Mouse (Mus musculus) cerebellum, postnatal 25 days (tissue): Measurements from ENCODE around the gene Rbfox1.
A peak's percentile ranks its signal among the peaks of the same experiment; 100 is the strongest.

Source experiments
- DNase-seq, 2 experiments: peaks; one replicate each; pipeline ENCODE4 v3.0.0; 2021; ENCODE audit warnings: mixed read lengths in 2 of 2

Rbfox1 gene

DNA sequence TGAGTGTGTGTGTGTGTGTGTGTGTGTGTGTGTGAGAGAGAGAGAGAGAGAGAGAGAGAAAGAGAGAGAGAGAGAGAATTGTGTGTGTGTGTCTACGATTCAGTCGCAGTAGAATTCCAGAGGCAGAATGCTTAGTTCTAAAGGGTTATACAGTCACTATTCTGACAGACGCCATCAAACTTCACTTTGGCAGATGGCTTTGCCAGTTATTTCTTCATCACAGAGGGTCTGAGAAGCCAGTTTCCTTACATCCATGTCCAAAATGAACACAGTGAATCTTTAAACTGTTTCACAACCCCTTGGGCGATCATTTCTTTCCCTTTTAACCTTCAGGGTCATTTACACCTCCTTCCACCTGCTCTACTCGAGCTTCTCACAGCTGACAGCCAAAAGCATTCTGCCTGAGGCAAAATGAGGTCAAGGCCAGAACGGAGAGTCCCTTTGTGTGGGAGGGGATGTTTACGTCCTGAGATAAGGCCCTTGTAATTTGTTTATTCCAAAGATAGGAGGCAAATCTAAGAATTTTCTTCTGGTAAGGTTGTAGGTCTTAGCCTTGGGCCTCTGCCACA is 1209.1 kb downstream of the Rbfox1 start:
- DNase-seq: no peak

DNA sequence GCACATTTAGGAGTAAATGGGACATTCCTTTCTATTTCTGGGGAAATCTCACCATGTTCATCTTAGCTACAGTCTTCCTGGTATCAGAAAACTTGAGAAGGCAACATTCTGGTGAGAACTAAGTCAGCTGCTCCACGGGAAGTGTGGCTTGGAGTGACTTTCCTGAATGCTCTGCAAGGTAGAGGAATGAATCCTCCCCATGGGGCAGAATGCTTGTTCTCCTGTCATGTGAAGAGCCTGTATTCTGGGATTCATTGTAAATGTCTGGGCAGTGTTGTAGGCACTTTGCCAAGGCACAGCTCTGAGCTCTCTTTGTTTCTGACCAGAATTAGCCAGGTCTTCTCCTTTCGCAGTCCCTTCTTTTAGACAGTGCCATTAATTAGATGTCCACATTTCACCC is 1211.9 kb downstream of the Rbfox1 start:
- peak; percentile 46 to 58 for DNase-seq

DNA sequence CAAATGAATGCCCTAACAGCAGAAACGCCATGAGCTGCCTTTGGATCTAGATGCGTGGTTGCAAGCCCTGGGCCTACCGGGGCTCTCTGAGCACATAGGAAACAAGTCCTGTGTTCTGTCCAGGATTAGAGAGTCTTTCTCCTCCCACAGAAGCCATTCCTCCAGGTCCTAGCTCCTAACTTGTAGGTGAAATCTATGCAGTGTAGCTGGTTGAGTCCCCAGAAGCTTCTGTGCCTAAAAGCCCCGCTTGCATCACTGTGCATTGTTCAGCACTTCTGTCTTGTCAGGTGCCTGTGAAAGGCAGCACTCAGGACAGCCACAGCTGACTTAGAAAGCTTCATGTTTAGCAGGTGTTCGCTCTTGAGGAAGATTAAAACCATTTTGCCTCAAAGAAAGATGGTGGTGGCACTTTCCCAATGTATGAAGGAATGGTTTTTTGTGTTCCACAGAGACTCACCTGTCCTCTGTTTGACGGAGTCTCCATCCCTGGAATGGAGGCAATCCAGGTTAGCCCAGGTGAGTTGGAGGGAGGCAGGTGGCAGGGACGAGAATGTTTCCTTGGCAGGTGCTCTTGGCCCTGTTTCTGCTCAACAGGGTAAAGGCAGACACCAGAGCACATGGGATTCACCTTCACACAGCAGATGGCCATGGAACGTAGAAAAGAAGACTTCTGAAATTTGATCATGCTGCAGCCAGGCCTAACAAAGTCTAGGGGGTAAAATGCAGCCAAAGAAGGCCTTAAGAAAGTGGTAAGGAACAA is 1213.0 kb downstream of the Rbfox1 start:
- peak; percentile 71 to 74 for DNase-seq

DNA sequence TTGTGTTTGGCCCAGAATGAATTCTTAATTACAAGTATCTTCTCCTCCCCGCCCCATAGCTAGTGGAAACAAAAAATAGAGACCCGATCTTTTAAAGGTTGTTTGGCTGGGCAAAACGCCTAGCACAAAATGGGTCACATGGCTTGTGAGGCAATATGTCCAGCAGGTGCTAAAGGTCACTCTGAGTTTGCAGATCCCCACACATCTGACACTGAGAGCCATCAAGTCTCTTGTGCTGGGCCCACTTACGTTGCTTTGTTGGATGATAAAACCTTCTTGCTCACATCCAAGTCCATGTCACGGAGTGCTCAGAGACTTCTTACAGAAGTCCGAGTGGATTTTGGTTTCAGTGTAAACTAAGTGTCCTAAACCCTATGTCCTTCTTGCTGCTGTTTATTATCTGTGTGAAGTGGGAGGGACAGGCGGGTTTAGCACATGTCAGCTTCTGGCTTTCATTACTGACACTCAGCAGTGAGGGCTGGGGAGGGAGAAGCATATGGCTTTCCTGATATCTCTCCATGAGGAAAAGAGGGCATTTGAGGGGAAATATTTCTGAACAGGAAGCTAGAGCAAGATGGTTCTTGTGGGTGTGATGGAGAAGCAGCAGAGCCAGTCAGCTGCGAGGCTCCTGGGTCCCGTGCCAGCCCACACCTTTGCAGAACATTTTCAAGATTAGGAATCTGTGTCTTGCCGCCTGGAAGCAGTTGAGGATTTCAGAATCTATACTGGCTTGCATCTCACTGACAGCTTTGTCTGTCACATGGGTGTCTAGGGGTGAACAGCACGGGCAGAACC is 1214.5 kb downstream of the Rbfox1 start:
- DNase-seq: peak; percentile 88 to 91

DNA sequence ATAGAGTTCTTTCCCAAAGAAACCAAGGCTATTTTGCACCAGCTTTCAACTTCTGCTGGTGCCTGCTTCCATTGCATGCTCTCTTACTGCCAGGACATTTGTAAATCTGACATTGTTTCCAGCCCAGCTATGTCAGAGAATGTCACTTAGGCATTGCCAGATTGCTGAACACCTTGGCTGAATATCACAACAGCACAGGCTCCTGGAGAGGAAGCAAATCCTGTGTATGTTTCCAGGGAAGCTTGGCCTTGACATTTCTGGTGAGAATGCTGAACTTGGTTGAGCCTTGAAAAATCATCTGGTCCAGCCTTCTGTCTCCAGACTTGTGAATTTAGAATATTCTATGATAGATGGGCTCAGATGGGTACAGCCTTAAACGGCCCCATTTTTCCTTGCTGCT is 1217.3 kb downstream of the Rbfox1 start:
- peak; percentile 49 to 58 for DNase-seq

DNA sequence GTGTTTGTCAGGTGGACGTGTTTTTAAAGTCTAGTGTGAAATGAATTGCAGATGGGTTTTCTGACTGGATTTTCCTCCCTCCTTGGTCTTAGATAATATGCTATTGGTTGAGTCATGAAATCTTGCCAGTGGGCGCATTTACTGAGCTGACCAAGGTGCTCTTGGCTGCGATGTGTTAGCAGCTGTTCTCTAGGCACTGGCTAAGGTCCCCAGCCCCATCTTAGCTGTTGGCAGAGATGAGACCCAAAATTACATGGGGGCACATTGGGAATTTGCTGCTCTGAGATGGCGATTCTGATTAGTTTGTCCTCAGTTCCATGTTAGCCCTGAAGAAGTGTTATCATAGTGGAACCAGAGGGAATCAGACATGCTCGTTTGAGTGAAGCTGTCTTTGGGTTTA is 1218.1 kb downstream of the Rbfox1 start:
- no peak for DNase-seq

DNA sequence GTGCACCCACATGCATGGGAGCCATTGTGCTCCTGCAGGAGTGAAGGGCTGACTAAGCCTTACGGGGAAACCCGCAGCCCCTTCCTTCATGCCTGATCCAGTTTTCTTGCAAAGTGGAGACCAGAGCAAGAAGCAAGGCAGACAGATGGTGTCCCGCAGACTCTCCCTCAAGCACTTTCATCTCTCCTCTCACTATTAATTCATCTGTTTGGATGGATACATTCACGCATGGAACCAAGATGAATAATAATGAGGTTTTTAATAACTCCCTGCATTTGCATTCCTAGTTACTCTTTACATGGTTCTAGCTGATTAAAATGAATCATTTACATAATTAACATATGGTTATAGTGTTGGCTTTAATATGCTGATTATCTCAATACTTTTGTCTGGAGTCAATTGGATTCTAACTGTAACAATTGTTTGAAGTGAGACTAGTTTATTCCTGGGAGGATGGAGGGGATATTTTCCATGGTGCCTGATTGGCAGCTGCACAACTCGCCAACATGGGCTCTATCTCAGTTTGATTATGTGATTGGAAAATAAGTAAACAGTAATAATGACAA is 1221.4 kb downstream of the Rbfox1 start:
- DNase-seq: no peak

DNA sequence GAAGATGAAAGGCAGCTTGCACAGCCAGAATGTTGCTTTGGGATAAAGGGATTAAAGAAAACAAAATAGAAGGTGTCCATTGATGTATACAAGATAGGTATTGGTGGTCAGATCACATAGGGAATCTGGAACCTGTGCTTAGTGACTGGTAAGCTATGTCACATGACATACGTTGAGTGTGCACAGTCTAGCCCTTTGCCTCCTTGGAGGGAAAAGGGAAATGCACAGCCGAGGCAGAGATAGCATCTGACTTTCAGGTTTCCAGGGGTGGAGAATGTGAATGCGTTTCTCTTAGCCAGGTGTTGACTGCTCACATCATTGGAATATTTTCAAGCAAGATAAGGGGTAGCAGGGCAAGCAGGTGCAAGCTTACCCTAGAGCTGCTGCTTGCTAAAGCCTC is 1230.8 kb downstream of the Rbfox1 start:
- no peak for DNase-seq

DNA sequence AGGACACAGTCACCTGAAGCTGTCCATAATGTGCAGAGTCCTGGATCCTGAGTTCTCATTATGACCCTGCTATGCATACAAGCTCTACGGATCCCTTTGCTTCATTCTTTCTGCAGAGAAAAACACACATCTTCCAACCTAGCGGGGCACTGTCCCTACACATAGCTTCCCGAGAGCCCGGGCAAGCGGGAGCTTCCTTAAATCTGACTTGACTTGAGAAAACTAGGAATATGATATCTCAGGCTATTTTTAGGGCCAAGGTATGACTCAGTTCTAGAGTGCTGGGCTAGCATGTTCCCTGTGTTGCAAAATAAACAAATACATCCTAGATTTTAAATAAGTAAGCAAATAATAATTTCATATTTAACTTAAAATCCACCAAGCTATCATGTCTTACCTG is 1244.4 kb downstream of the Rbfox1 start:
- DNase-seq: no peak

DNA sequence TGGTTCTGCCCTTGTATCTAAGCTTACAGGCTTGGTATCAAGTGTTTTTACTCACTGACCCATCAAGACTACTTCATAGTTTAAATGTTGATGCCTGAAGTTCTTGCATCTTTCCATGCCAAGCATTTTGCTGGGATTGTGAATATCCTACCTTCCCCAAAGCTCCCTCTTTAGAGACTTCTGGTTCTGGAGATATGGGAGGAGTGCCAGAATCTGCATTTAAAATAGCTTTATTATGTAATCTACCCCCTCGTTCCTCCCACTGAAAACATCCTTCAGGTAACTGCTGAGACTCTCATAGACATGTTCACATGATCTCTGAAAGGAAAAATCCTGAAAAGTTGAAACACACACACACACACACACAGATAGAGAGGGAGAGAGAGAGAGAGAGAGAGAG is 1247.3 kb downstream of the Rbfox1 start:
- DNase-seq: no peak

DNA sequence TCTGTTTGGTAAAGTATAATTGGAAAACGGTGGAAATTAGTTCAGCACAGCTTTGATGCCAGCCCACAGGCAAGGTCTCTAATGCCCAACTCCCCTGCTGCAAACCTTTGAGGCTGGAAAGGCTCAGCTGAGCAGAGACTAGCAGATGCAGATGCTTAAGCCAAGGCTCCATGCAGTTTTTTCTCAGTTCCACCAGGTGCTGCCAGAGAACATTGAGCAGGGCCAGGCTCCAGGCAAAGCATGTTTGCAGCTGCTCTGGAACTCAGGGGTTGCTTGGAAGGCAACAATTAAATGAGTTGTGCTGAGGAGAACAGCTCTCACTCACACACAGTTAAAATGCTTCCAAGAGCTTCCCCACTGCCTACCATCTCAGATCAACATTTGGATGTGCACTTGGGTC is 1251.8 kb downstream of the Rbfox1 start:
- DNase-seq: no peak

DNA sequence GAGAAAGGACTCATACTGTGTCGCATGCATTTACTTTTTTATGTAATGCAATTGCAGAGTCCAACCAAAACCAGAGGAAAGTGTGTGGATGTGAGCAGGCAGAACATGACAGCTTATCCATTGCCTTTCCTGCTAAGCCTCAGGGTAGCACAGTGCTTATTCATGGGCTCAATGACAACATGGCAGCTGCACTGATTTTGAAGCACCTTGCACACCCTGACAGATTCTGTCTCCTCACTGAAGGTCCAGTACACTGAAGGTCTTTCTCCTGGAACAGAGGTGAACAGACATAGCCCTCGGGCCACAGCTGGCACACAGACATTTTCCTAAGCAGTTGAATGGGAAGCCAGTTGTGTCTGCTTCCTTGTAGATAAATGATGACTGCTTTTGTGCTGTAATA is 1254.3 kb downstream of the Rbfox1 start:
- no peak for DNase-seq

DNA sequence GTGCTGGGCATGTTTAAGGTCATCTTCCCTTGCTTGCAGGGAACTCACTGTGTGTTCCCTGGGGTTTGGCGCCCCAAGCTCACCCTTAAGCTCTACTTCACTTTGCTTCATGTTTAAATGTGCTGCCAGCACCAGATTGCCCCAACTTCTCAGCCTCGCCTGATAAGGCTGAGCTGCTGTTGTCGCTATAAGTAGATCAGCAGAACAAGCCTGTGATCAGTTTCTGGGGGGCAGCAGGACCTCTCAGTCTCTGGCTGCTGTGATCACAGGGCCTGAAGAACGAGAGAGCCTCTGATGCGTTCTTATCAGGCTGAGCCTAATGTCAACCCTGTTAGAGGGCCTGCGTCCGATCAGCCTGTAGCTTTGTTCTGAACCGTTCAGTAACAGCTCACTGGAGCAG is 1255.8 kb downstream of the Rbfox1 start:
- no peak for DNase-seq

DNA sequence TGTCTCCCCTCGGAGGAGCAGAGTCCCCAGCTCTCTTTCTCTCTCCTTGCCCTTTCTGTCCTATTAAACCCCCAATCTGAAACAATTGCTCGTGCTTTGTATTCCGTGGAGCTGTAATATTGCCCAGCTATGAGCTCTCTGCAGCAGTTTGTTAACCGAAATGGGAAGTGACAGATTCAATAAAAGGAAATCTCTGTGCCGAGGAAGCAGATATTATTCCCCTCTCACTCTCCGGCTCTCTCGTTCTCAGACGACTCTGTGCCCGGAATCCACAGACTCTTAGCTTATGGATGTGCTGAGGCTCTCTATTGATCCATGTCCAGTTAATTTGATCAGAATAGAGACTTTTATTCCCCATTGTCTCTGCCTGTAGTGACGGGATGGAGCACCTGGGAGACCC is 1260.3 kb downstream of the Rbfox1 start:
- DNase-seq: no peak

DNA sequence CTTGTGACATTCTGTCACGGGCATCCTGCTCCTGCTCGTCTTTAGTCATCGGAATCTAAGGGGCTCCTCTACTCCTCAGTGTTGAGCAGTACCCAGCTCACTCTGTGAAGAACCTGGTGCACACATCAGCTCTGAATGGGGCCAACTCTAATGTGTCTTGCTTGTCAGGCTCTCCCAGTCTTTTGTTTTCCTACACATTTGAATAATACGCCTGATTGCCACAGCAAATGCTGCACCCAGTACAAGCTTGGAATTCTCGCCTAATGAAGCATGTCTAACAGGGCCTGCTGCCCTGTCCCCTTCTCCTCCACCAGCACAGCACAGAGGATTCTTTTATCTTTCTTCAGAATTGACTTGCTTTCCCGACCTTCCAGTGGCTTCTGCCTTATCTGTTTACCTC is 1261.3 kb downstream of the Rbfox1 start:
- no peak for DNase-seq

DNA sequence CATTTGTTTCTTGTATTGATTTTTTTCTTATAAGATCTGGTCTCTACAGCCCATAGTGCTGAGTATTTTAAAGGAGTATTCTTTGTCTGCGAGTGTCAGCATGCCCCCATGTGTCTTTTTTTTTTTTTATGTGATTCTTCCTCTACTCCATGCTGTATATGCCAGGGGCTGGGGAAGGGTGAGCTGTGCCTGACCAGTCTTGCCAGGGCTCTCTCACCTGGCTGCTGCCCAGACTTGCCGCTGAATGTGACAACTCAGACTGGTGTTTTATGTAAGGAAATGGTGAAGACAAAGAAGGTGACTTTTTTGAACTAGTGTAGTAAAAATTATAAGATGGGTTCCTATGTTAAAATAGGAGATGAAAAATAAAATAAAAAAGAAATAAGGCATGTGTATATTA is 1262.7 kb downstream of the Rbfox1 start:
- DNase-seq: peak; percentile 54 to 74

DNA sequence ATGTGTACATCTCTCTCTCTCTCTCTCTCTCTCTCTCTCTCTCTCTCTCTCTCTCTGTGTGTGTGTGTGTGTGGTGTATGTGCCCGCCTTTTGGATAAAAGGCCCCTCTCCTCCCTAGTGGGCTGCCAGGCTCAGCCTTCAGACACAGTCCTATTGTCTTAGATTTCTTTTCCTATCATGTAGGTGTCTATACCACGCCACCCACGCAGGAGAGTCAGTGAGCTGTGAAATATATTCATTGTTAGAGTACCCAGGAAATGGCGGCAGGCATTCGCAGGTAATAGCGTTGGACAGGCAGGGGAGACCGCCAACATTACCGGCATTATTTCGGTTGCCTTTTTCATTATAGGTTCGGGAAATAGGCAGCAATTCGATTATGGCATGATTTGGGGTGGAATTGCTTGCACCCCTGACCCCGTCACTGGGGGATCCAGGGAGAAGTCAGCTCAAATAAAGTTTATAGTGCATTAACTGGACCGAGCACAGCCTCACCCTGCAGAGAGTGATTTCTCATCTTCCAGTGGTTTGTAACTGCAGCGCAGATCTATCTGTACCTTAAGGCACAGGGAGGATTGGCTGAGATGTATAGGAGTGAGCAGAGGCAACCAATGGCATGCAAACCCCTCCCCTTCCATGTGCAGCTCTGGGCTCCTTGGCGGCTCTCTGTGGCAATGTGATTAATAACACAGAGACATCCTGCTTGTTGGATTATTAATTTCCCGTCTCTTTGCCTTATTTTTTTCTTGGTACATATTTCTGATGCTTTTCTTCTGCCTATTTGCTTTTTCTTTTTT is 1264.1 kb downstream of the Rbfox1 start:
- no peak for DNase-seq

DNA sequence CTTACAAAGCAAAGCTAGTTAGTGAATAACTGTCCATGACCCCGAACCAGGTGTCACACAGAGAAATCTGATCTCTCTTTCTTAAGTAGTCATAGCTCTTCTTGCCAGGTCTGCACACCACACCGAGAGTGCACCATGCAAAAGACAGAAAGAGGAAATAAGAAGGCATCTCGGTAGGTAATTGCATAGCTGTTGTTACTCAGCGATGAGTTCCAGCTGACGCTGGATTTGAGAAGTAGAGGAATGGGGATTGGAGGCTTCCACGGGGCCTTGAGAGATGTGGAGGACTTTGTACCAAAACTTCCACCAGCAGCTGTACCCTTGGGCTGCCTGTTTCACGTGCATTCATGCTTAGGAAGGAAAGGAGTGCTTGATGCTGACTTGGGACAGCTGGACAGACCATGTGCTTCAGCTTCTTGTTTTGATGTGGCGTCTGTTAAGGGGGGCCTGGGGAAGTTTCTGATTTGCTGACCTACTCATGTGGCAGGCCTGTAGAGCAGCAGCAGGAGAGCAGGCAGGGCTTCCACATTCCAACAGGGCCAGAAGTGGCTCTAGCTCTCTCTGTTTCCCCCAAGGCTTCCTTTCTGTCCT is 1265.1 kb downstream of the Rbfox1 start:
- DNase-seq: no peak

DNA sequence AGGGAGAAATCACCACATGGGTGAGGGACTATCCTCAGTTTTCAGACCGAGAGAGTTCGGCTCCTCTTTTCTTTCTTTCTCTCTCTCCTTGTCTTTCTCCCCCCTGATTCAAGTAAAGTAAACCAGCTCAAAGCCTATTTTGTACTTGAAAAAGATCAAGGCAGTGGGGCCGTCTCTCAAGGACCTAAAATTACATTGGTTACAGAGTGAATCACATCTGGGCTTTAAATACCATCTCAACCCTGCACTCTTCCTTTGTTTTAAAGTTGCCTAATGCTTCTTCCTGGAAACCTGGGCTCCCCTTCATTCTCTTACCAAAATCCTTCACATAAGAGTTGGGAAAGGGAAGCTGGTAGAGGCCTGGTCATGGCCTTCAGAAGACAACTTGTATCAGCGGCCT is 1267.2 kb downstream of the Rbfox1 start:
- DNase-seq: no peak

DNA sequence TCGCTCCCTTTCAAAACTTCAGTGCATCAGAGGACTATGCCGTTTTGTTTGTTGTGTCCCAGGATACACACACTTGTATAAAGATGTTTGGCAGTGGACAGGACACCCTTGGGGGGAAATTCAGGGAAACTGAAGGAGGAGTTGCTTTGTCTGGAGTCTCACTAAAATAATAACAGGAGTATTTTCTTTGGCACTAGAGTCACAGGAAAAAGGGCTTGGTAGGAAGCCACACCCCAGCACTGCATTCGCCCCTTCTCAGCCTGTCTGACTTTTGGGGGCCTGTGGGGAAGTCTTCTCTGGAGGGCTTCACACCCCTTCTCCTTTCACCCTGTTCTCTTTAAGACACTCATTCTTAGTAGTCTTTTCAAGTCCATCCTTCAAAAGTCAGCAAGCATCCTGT is 1269.5 kb downstream of the Rbfox1 start:
- no peak for DNase-seq

DNA sequence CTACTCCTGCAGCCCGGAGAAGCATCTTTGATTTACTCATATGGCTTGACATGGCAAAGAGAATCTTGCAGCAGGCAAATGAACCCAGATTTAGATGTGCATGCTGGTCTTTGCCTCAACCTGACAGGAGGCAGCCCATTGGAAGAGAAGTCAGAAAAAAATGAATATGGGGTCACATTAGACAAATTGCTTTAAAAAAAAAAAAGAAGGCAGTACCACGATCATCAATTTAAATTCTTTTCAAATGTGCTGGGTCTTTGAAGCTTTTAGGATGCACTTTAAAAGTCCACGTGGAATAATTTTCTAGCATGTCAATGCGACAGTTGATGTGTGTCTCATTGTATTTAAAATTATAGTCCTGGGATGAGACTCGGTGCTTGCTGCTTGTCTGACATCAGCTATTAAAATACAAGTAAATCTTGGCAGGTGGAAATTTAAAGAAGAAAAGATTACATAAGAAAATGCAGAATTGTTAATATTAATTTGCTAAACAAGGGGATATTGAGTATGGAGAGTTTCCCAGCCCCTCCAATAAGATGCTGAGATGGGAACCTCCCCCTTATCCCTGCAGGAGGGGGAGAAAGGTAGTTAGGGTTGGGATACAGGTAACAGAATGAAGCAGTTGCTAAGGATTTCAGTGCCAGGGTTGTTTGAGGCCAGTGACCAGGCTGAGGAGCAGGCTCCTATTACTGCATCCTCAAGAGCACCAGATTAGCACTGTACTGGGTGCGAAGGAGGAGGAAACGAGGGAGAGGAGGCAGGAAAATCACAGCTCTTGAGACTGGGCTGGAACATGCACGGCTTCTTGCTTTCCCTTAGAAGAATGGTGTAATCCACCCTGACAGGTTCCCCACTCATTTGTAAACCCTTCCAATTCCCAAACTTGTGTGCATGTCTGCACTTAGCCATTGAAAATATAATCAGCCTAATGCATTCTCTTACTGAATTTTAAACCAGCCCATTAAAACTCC is 1274.0 kb downstream of the Rbfox1 start:
- no peak for DNase-seq
